Mouse (Mus musculus): ENCODE measurements around the gene Slc4a2.

Gene Slc4a2

GRCm38 (mm10) chr5:24423129-24424003, at the start of gene Slc4a2, which contains the start of gene Cdk5:
Slc4a2 (plus strand) TSS chr5:24423837.
Cdk5 (minus strand) TSS chr5:24423530.
- peak; percentile 99 for DNase-seq (ENCODE audit: low spot score)

- DNase-seq (ENCODE audit: low spot score): no peak
Measured at GRCm38 (mm10) chr5:24374216-24374615, 49.4 kb upstream of the Slc4a2 start.

GRCm38 (mm10) chr5:24374666-24375328, 48.8 kb upstream of the Slc4a2 start:
- no peak for DNase-seq (ENCODE audit: low spot score)

GRCm38 (mm10) chr5:24378700-24379099, 44.9 kb upstream of the Slc4a2 start:
- no peak for DNase-seq (ENCODE audit: low spot score)

GRCm38 (mm10) chr5:24379501-24379900, 44.1 kb upstream of the Slc4a2 start:
- no peak for DNase-seq (ENCODE audit: low spot score)

GRCm38 (mm10) chr5:24380499-24380898, 43.1 kb upstream of the Slc4a2 start:
- DNase-seq (ENCODE audit: low spot score): no peak

- DNase-seq (ENCODE audit: low spot score): no peak
Measured at GRCm38 (mm10) chr5:24381486-24381885, 42.2 kb upstream of the Slc4a2 start.

GRCm38 (mm10) chr5:24381988-24382387, 41.6 kb upstream of the Slc4a2 start:
- no peak for DNase-seq (ENCODE audit: low spot score)

GRCm38 (mm10) chr5:24383026-24383859, 40.4 kb upstream of the Slc4a2 start:
- peak; percentile 91 for DNase-seq (ENCODE audit: low spot score)

GRCm38 (mm10) chr5:24384407-24384806, 39.2 kb upstream of the Slc4a2 start:
- DNase-seq (ENCODE audit: low spot score): no peak

- DNase-seq (ENCODE audit: low spot score): no peak
Measured at GRCm38 (mm10) chr5:24385374-24385773, 38.3 kb upstream of the Slc4a2 start.

- DNase-seq (ENCODE audit: low spot score): no peak
Measured at GRCm38 (mm10) chr5:24385887-24386550, 37.6 kb upstream of the Slc4a2 start.

- peak; percentile 70 for DNase-seq (ENCODE audit: low spot score)
Measured at GRCm38 (mm10) chr5:24387264-24388241, 36.1 kb upstream of the Slc4a2 start.

GRCm38 (mm10) chr5:24388246-24388915, 35.3 kb upstream of the Slc4a2 start:
- DNase-seq (ENCODE audit: low spot score): no peak

- DNase-seq (ENCODE audit: low spot score): no peak
Measured at GRCm38 (mm10) chr5:24389011-24389657, 34.5 kb upstream of the Slc4a2 start.

- DNase-seq (ENCODE audit: low spot score): no peak
Measured at GRCm38 (mm10) chr5:24389658-24390020, 34.0 kb upstream of the Slc4a2 start.

- no peak for DNase-seq (ENCODE audit: low spot score)
Measured at GRCm38 (mm10) chr5:24391864-24392263, 31.8 kb upstream of the Slc4a2 start, which contains the start of gene Atg9b. Atg9b (minus strand) TSS chr5:24392143.

GRCm38 (mm10) chr5:24392724-24393123, 30.9 kb upstream of the Slc4a2 start:
- peak; percentile 49 for DNase-seq (ENCODE audit: low spot score)

- peak; percentile 87 for DNase-seq (ENCODE audit: low spot score)
Measured at GRCm38 (mm10) chr5:24393392-24393997, 30.1 kb upstream of the Slc4a2 start, which contains the start of gene Abcb8. Abcb8 (plus strand) TSS chr5:24393663.

All from urinary bladder, postnatal 14 days (tissue).